Mouse (Mus musculus) forebrain, embryonic 10.5 days (tissue): Measurements from ENCODE around the gene Flt3. TPM values are rescaled to one million over a fixed set of nuclear protein-coding genes. Genes with fewer than 3 reads are reported as not detected.
A peak's percentile ranks its signal among the peaks of the same experiment; 100 is the strongest.

Source experiments
- DNase-seq: peaks from one replicate; pipeline ENCODE4 v3.0.0-alpha.2; 2017; ENCODE audit warnings: low spot score; ENCODE audit errors: extremely low spot score
- H3K27ac ChIP-seq: fragments of 300-500 bp; sonication (generic); 2 replicates; pipeline ENCODE4 v1.5.1; 2016; ENCODE audit warnings: mild to moderate bottlenecking
- H3K27me3 ChIP-seq: fragments of 300-500 bp; sonication (generic); 2 replicates; pipeline ENCODE4 v1.6.1; 2016; ENCODE audit warnings: mild to moderate bottlenecking; ENCODE audit not compliant: poor library complexity, severe bottlenecking
- H3K36me3 ChIP-seq: fragments of 300-500 bp; sonication (generic); replicated peaks from 2 replicates; pipeline ENCODE4 v1.6.1; 2016; ENCODE audit warnings: mild to moderate bottlenecking, moderate library complexity
- H3K4me1 ChIP-seq: fragments of 300-500 bp; sonication (generic); 2 replicates; pipeline ENCODE4 v1.6.1; 2016
- H3K4me3 ChIP-seq: fragments of 300-500 bp; sonication (generic); 2 replicates; pipeline ENCODE4 v1.5.1; 2016; ENCODE audit warnings: mild to moderate bottlenecking, moderate library complexity
- H3K9me3 ChIP-seq: fragments of 300-500 bp; sonication (generic); 2 replicates; pipeline ENCODE4 v1.6.1; 2016; ENCODE audit warnings: mild to moderate bottlenecking, moderate library complexity
- WGBS: fragments of 180-500 bp; shearing (Covaris S2); methylation state at CpG from one replicate; pipeline ENCODE4 v1.1.7; 2016; 5-methylcytosine and 5-hydroxymethylcytosine counted together
- polyA plus RNA-seq: library from polyadenylated mRNA; unstranded; fragments of >200 nt; fragmentation: Nextera tagmentation; extraction: Ambion mirVana; gene quantifications from 2 replicates; pipeline ENCODE4 v1.2.1, GENCODE M21; 2016

Flt3 gene
- polyA plus RNA-seq, 1 experiment from 2014 or later = not detected

- peaks cover 15% of the 10 kb centered on the region for H3K4me1 ChIP-seq
- H3K4me3 ChIP-seq = peak overlapping the region; percentile 59
- no peaks in the 10 kb centered on the region for H3K36me3 ChIP-seq
- 4% methylated on average over 17 of the region's 17 CpGs for WGBS
- H3K27ac ChIP-seq = peak overlapping the region; percentile 25; the same call in 1 of the 2 replicates
- no peak for DNase-seq
- H3K9me3 ChIP-seq = no peaks in the 10 kb centered on the region
- peaks cover 58% of the 10 kb centered on the region for H3K27me3 ChIP-seq
Measured at GRCm38 (mm10) chr5:147400505-147400979, 253 bp upstream of the Flt3 start.

DNA sequence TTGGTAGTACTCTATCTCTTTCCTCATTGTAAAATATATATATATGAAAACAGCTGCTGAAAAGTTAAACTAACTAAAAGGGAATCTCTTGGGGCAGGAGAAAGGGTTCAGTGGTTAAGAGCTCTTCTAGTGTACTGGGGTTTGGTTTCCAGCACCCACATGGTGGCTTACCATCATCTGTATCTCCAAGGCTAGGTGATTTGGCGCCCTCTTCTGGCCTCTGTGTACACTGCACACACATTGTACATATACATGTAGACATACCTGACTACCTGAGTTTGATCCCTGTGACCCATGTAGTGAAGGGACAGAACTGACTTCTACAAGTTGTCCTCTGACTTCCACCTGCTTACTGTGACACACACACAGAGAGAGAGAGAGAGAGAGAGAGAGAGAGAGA is 5.2 kb downstream of the Flt3 start:
- Histone ChIP-seq H3K4me3 (no peak overlapping the region), H3K27me3 (peaks cover 32% of the 10 kb centered on the region), H3K9me3 (peaks cover 5% of the 10 kb centered on the region; the same call in 1 of the 2 replicates), H3K4me1 (peaks cover 4% of the 10 kb centered on the region), H3K36me3 (no peaks in the 10 kb centered on the region), H3K27ac (no peak overlapping the region)
- no peak for DNase-seq
- 13% methylated on average over 1 of the region's 1 CpGs for WGBS

- H3K36me3 ChIP-seq = no peaks in the 10 kb centered on the region
- no peak for DNase-seq
- peaks cover 9% of the 10 kb centered on the region for H3K27me3 ChIP-seq
- H3K4me3 ChIP-seq = no peak overlapping the region
- H3K27ac ChIP-seq = no peak overlapping the region
- peaks cover 5% of the 10 kb centered on the region; the same call in 1 of the 2 replicates for H3K9me3 ChIP-seq
- WGBS = 89% methylated on average over 12 of the region's 12 CpGs
- H3K4me1 ChIP-seq = no peaks in the 10 kb centered on the region
Measured at GRCm38 (mm10) chr5:147392667-147393213, 7.5 kb downstream of the Flt3 start.

GRCm38 (mm10) chr5:147390772-147391171 is 9.5 kb downstream of the Flt3 start:
- no peak for DNase-seq

DNA sequence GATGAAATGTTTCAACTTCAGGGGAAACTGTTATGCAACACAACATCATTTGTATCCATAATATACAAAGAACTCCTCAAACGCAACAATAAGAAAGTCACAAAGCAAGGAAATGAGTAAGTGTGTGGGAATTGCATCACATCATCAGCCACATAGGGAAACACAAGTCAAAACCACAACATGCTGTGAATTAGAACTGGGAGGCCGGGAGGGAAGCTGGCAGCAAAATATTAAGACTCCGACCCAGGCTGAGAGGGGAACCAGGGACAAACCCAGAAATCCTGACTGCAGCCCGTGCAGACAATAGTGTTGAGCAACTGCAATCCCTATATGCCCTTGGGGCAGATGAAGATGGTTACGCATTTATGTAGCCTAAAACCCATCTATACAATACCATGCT is 11.2 kb downstream of the Flt3 start:
- Histone ChIP-seq H3K9me3 (no peaks in the 10 kb centered on the region), H3K4me3 (no peak overlapping the region), H3K36me3 (no peaks in the 10 kb centered on the region), H3K27ac (no peak overlapping the region), H3K4me1 (no peaks in the 10 kb centered on the region), H3K27me3 (no peaks in the 10 kb centered on the region)
- WGBS = 84% methylated on average over 5 of the region's 5 CpGs
- no peak for DNase-seq

More at GRCm38 (mm10) chr5:147390772-147391171, 9.5 kb downstream of the Flt3 start:
- no peaks in the 10 kb centered on the region for H3K36me3 ChIP-seq
- H3K27me3 ChIP-seq = no peaks in the 10 kb centered on the region
- H3K27ac ChIP-seq = no peak overlapping the region
- H3K4me1 ChIP-seq = no peaks in the 10 kb centered on the region
- H3K4me3 ChIP-seq = no peak overlapping the region
- peaks cover 5% of the 10 kb centered on the region; the same call in 1 of the 2 replicates for H3K9me3 ChIP-seq
- WGBS = 88% methylated on average over 2 of the region's 2 CpGs

GRCm38 (mm10) chr5:147388376-147389008 is 11.8 kb downstream of the Flt3 start:
- H3K4me3 ChIP-seq = no peak overlapping the region
- 81% methylated on average over 9 of the region's 9 CpGs for WGBS
- H3K36me3 ChIP-seq = no peaks in the 10 kb centered on the region
- H3K27me3 ChIP-seq = no peaks in the 10 kb centered on the region
- H3K27ac ChIP-seq = no peak overlapping the region
- DNase-seq = no peak
- H3K4me1 ChIP-seq = no peaks in the 10 kb centered on the region
- no peaks in the 10 kb centered on the region for H3K9me3 ChIP-seq

DNA sequence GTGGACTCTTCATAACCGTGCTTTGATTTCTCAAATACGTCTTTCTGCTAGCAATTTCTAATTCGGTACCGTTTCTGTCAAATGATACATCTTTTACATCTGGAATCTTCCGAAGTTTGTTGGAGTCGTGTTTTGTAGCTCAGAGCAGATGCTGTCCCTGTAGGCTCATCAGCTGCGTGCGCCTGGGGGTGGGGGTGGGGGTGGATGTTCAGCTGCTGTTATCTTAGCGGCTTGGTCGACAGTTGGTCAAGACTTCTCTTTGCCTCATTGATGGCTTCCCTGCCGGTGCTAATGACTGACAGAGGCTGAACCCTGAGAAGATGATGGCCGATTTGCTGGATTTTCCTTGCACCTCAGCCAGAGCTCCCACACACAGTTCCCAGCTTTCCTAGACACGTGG is 13.4 kb downstream of the Flt3 start:
- H3K4me1 ChIP-seq = no peaks in the 10 kb centered on the region
- DNase-seq = no peak
- H3K36me3 ChIP-seq = no peaks in the 10 kb centered on the region
- H3K4me3 ChIP-seq = no peak overlapping the region
- 88% methylated on average over 13 of the region's 13 CpGs for WGBS
- H3K27ac ChIP-seq = no peak overlapping the region
- H3K9me3 ChIP-seq = no peaks in the 10 kb centered on the region
- no peaks in the 10 kb centered on the region for H3K27me3 ChIP-seq

DNA sequence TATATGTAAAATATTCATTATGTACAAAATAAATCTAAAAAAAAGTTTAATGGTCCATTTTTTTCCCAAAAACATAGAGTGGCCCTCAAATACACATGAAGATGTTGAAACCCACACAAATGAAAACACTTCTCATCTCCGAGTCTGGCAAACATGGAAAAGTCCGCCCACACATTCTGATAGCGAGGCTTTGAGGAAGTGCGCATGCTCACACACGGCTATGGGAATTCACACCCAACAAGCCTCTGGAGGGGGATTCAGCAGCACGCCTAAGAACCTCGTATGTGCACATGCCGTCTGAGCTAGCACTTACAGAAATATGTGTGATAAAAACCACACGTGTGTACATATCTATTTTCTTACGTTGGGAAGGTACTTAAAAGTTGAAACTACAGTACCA is 18.9 kb downstream of the Flt3 start:
- no peaks in the 10 kb centered on the region for H3K9me3 ChIP-seq
- DNase-seq = no peak

DNA sequence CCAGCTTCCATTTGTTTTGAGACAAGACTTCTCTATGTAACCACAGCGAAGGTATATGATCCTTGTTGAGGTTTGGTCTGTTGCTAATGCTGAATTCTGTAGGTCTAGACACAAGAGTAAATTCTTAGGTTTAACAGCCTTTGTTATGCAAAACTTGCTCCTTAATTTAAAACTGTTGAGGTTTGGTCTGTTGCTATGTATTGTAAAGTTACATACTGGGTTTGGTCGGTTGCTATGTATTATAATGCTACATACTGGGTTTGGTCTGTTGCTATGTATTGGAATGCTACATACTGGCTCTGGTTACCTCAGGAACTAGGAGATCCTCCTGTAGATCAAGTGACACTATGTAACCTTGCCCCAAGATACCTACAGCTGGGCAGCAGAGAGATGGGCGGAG is 20.8 kb downstream of the Flt3 start:
- DNase-seq = no peak
- Histone ChIP-seq H3K9me3 (no peaks in the 10 kb centered on the region), H3K4me1 (no peaks in the 10 kb centered on the region), H3K36me3 (no peaks in the 10 kb centered on the region), H3K4me3 (no peak overlapping the region), H3K27ac (no peak overlapping the region), H3K27me3 (no peaks in the 10 kb centered on the region)
- WGBS = 86% methylated on average over 3 of the region's 3 CpGs

More for the DNA sequence above, 18.9 kb downstream of the Flt3 start:
- H3K27me3 ChIP-seq = no peaks in the 10 kb centered on the region
- no peak overlapping the region for H3K4me3 ChIP-seq
- H3K4me1 ChIP-seq = no peaks in the 10 kb centered on the region
- no peaks in the 10 kb centered on the region for H3K36me3 ChIP-seq
- H3K27ac ChIP-seq = no peak overlapping the region
- WGBS = 93% methylated on average over 10 of the region's 10 CpGs

DNA sequence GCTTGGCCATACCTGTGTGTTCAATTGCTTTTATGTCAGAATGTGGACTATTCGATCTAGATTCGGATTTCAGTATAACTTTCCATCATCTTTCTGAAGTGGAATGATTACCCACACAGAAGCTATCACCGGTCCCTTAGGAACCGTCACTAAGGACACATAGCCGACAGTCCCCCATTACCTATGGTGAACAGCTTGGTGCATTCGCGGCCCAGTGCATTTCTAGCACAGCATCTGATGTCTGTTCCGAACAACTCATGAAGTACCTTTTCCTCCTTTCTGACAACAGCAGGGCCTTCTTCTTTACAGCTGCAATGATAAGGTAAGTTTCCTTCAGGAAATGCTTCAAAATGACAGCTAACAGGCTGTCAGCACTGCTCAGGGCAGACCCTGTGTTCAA is 30.0 kb downstream of the Flt3 start:
- Histone ChIP-seq H3K27me3 (no peaks in the 10 kb centered on the region), H3K4me3 (no peak overlapping the region), H3K9me3 (no peaks in the 10 kb centered on the region), H3K4me1 (no peaks in the 10 kb centered on the region), H3K27ac (no peak overlapping the region), H3K36me3 (no peaks in the 10 kb centered on the region)
- 94% methylated on average over 8 of the region's 8 CpGs for WGBS
- no peak for DNase-seq

GRCm38 (mm10) chr5:147368221-147368620 is 32.1 kb downstream of the Flt3 start:
- no peak for DNase-seq
- Histone ChIP-seq H3K9me3 (no peaks in the 10 kb centered on the region), H3K4me3 (no peak overlapping the region), H3K27me3 (no peaks in the 10 kb centered on the region), H3K4me1 (no peaks in the 10 kb centered on the region), H3K27ac (no peak overlapping the region), H3K36me3 (no peaks in the 10 kb centered on the region)
- WGBS = 97% methylated on average over 6 of the region's 6 CpGs

- no peaks in the 10 kb centered on the region for H3K36me3 ChIP-seq
- H3K27ac ChIP-seq = no peak overlapping the region
- H3K4me1 ChIP-seq = no peaks in the 10 kb centered on the region
- H3K4me3 ChIP-seq = no peak overlapping the region
- 83% methylated on average over 16 of the region's 16 CpGs for WGBS
- DNase-seq = no peak
- no peaks in the 10 kb centered on the region for H3K9me3 ChIP-seq
- no peaks in the 10 kb centered on the region for H3K27me3 ChIP-seq
Measured at GRCm38 (mm10) chr5:147365995-147366765, 34.1 kb downstream of the Flt3 start.

GRCm38 (mm10) chr5:147363054-147363453 is 37.2 kb downstream of the Flt3 start:
- Histone ChIP-seq H3K27ac (no peak overlapping the region), H3K4me1 (no peaks in the 10 kb centered on the region), H3K27me3 (no peaks in the 10 kb centered on the region), H3K36me3 (no peaks in the 10 kb centered on the region), H3K9me3 (no peaks in the 10 kb centered on the region), H3K4me3 (no peak overlapping the region)
- no peak for DNase-seq
- 86% methylated on average over 12 of the region's 12 CpGs for WGBS
